In the genomic region with DNA sequence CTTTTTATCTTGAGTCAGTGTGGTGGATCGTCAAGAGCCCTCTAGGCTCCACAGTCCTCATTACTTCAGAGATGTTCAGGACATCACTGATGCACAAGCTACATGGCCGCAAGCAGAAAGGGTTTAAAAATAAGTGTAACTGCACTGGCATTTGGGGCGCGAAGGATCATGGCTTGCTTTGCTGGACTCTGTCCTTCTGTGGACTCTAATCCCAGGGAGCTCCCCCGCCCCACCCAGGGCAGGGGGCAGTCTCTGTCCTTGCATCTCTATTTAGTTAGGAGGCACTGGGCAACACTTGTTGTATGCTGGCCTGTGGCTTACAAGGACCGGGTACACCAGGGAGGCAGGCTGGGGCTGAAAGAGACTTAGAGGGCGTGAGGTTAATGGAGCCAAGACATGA, we compare ENCODE assay signal across 20 mouse cellular contexts.
DNase-seq lines count a peak whose midpoint lies in the region; ATAC-seq lines count a peak whose summit lies in the region.
"Had no signal": no experiment of that assay in that cellular context is flagged by ENCODE, and none has a peak within 500 bp of the region (broad histone marks: within the 10 kb centered on the region; RNA-seq: fewer than 3 reads in every experiment).

No protein-coding gene starts in this region.

- H3K9ac ChIP-seq in kidney, embryonic 16.5 days (replicated peaks; ENCODE audit: low read length), result no peak overlapping the region
- H3K9ac ChIP-seq: embryonic facial prominence, embryonic 13.5 days; heart, embryonic 15.5 days; hindbrain, embryonic 13.5 days had no signal

- H3K4me3 ChIP-seq in kidney, embryonic 16.5 days (ENCODE audit: low read length), result no peak overlapping the region
- H3K4me3 ChIP-seq: embryonic facial prominence, embryonic 13.5 days; heart, embryonic 10.5 days; heart, embryonic 15.5 days; hindbrain, embryonic 13.5 days had no signal

- H3K4me1 ChIP-seq in kidney, embryonic 16.5 days (ENCODE audit: insufficient read depth, low read length), result no peaks in the 10 kb centered on the region
- H3K4me1 ChIP-seq: embryonic facial prominence, embryonic 13.5 days; heart, embryonic 10.5 days; heart, embryonic 15.5 days; hindbrain, embryonic 13.5 days had no signal

- no peak for ATAC-seq in kidney, embryonic 16.5 days (ENCODE audit: low FRiP score, low TSS enrichment)
- ATAC-seq: forebrain, embryonic 14.5 days had no signal

- no peaks in the 10 kb centered on the region for H3K27me3 ChIP-seq in kidney, embryonic 16.5 days (ENCODE audit: insufficient read depth, low read length)
- H3K27me3 ChIP-seq: CH12.LX; embryonic facial prominence, embryonic 13.5 days; heart, embryonic 15.5 days; hindbrain, embryonic 13.5 days had no signal

- H3K27ac ChIP-seq in kidney, embryonic 16.5 days (ENCODE audit: low read length), result no peak overlapping the region
- H3K27ac ChIP-seq: embryonic facial prominence, embryonic 13.5 days; heart, embryonic 10.5 days; heart, embryonic 15.5 days; hindbrain, embryonic 13.5 days had no signal

- no peaks in the 10 kb centered on the region for H3K36me3 ChIP-seq in kidney, embryonic 16.5 days (ENCODE audit: insufficient read depth, low read length)
- H3K36me3 ChIP-seq: embryonic facial prominence, embryonic 13.5 days; heart, embryonic 10.5 days; heart, embryonic 15.5 days; hindbrain, embryonic 13.5 days had no signal

- DNase-seq in kidney, adult 11 months, result peak; percentile 16
- peak; percentile 19 for DNase-seq in kidney, postnatal 14 days
- no peak for DNase-seq in kidney, adult 8-10 months
- peak; percentile 19 for DNase-seq in testis, postnatal 10 days (ENCODE audit: low spot score)
- DNase-seq in testis, postnatal 14 days (ENCODE audit: low spot score), result no peak
- DNase-seq: adrenal gland, adult 2 months; adrenal gland, postnatal 25 days; cerebellum, adult 18-20 months; cerebellum, adult 9-11 months; cerebellum, postnatal 36 days; gastrocnemius, postnatal 10 days; heart, adult 18-20 months; heart, postnatal 14 days had no signal

- WGBS in kidney, embryonic 16.5 days, result 85% methylated on average over 7 of the region's 7 CpGs

- no peak overlapping the region for H3K4me2 ChIP-seq in kidney, embryonic 16.5 days (replicated peaks; ENCODE audit: low read depth, low read length)
- H3K4me2 ChIP-seq: embryonic facial prominence, embryonic 13.5 days; heart, embryonic 15.5 days; hindbrain, embryonic 13.5 days had no signal

- no peaks in the 10 kb centered on the region for H3K9me3 ChIP-seq in kidney, embryonic 16.5 days (ENCODE audit: low read length)
- H3K9me3 ChIP-seq: embryonic facial prominence, embryonic 13.5 days; heart, embryonic 10.5 days; heart, embryonic 15.5 days; hindbrain, embryonic 13.5 days had no signal

Comparison
In these comparisons a context has a peak if more than half of its experiments do, and no peak if none do; other contexts are left out.
1. DNase-seq: peak in kidney, adult 11 months (single experiment), kidney, postnatal 14 days (single experiment) and testis, postnatal 10 days (single experiment); none in kidney, adult 8-10 months (0 of 2) and testis, postnatal 14 days (single experiment).